Mouse (Mus musculus): ENCODE data around the gene Nabp2. TPM values are rescaled to one million over a fixed set of nuclear protein-coding genes. Genes with fewer than 3 reads are reported as not detected.

The Nabp2 gene
- total RNA-seq, 2 experiments from 2014 or later: 98.8 to 130 TPM

DNA sequence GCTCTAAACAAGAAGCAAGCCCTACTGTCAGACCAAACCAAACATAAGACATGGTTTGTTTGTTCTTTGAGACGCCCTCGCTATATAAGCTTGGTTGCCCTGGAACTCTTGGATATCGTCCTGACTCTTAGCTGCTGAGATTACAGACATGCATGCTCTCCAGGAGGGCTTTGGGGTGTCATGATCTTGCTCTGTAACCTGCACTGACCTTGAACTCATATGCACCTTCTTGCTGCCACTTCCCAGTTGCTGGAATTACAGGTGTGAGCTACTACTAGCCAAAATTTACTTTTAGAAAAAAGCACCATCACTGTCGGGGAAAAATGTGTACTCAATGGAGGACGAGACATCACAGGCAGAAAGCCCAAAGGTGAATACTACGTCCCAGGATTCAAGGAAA is 41.7 kb downstream of the Nabp2 start:
- no peak for ATAC-seq (replicated peaks; ENCODE audit: low FRiP score, low TSS enrichment, poor library complexity, severe bottlenecking)

- no peak for ATAC-seq (replicated peaks; ENCODE audit: low FRiP score, low TSS enrichment, poor library complexity, severe bottlenecking)
Measured at GRCm38 (mm10) chr10:128369218-128369543, 42.1 kb downstream of the Nabp2 start.

- ATAC-seq (replicated peaks; ENCODE audit: low FRiP score, low TSS enrichment, poor library complexity, severe bottlenecking): peak; percentile 85
Measured at GRCm38 (mm10) chr10:128368402-128369217, 42.7 kb downstream of the Nabp2 start, which contains the start of gene Coq10a. TSS of gene Coq10a (minus strand) at chr10:128368997.

DNA sequence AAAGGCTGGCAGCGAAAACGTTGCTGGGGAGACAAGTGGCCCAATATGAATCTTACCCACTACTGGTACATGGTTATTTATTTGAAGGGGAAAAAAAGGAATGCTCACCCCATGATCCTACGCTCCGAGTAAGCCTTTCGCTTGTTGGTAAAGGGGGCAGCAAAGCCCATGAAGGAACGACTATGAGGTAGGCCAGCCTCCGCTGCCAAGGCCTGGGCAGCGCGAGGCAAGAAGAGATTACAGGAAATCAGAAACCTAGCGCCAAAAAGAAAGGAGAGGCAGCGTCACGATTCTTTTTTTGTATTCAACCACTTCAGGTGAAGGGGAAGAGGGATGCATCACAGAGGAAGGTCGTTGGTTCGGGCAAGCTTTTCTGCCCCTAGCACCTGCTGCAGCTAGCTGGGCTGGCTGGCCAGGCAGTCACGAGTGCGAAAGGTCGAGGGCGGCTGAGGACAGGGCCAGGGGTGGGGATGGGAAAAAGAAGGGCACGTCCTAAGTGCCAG is 43.3 kb downstream of the Nabp2 start:
- peak; percentile 11; the same call in 1 of the 2 replicates for ATAC-seq (replicated peaks; ENCODE audit: low FRiP score, low TSS enrichment, poor library complexity, severe bottlenecking)

- ATAC-seq (replicated peaks; ENCODE audit: low FRiP score, low TSS enrichment, poor library complexity, severe bottlenecking): no peak
Measured at GRCm38 (mm10) chr10:128362568-128362967, 48.7 kb downstream of the Nabp2 start.

- no peak for ATAC-seq (replicated peaks; ENCODE audit: low FRiP score, low TSS enrichment, poor library complexity, severe bottlenecking)
Measured at GRCm38 (mm10) chr10:128361836-128362235, 49.5 kb downstream of the Nabp2 start.

GRCm38 (mm10) chr10:128359226-128359625 is 52.1 kb downstream of the Nabp2 start:
- no peak for ATAC-seq (replicated peaks; ENCODE audit: low FRiP score, low TSS enrichment, poor library complexity, severe bottlenecking)

DNA sequence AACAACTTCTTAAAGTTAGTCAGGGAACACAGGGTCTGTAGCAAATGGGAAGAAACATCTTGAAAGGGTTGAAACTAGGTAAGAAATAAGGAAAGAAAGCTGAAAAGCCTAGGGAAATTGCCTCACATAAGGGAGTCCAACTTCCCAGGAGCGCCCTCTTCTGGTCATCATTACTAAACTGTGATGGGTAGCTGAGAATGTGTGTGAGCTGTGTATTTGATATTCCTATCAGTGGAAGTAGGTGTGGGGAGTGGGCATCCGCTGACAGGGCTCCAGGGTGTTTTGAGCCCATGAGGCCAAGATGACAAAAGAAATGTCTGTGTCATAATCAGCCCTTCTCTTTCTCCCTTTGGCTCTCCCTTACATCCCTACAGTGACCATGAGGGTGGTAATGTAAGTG is 52.5 kb downstream of the Nabp2 start:
- peak; percentile 48 for ATAC-seq (replicated peaks; ENCODE audit: low FRiP score, low TSS enrichment, poor library complexity, severe bottlenecking)

Other genes starting within 250 kb of the Nabp2 start
- 25.2 and 31.5 TPM in 2 replicates for gene Rbms2, start 231.2 kb downstream of the Nabp2 start, total RNA-seq (2014; fragmentation: Nextera tagmentation)
- gene Rbms2, start 231.2 kb downstream of the Nabp2 start, total RNA-seq (2017): 9.1 and 10.9 TPM in 2 replicates
- 8.8 and 15.0 TPM in 2 replicates for gene Gls2, start 217.0 kb downstream of the Nabp2 start, total RNA-seq (2014; fragmentation: Nextera tagmentation)
- 9.1 and 16.7 TPM in 2 replicates for gene Gls2, start 217.0 kb downstream of the Nabp2 start, total RNA-seq (2017)
- gene Spryd4, start 199.7 kb downstream of the Nabp2 start, total RNA-seq (2014; fragmentation: Nextera tagmentation): 37.3 and 44.4 TPM in 2 replicates
- gene Spryd4, start 199.7 kb downstream of the Nabp2 start, total RNA-seq (2017): 31.2 and 39.7 TPM in 2 replicates
- gene Mip, start 185.7 kb downstream of the Nabp2 start, total RNA-seq (2014; fragmentation: Nextera tagmentation): 0.74 TPM in 1 of 2 replicates, not detected in the other
- gene Mip, start 185.7 kb downstream of the Nabp2 start, total RNA-seq (2017): 1.6 TPM in 1 of 2 replicates, not detected in the other
- 104 and 125 TPM in 2 replicates for gene Timeless, start 179.4 kb downstream of the Nabp2 start, total RNA-seq (2014; fragmentation: Nextera tagmentation)
- gene Timeless, start 179.4 kb downstream of the Nabp2 start, total RNA-seq (2017): 105 and 128 TPM in 2 replicates
- 1.3 and 1.7 TPM in 2 replicates for gene Apon, start 157.4 kb downstream of the Nabp2 start, total RNA-seq (2014; fragmentation: Nextera tagmentation)
- not detected in 2 replicates for gene Apon, start 157.4 kb downstream of the Nabp2 start, total RNA-seq (2017)
- not detected in 2 replicates for gene Apof, start 142.8 kb downstream of the Nabp2 start, total RNA-seq (2014; fragmentation: Nextera tagmentation)
- not detected in 2 replicates for gene Apof, start 142.8 kb downstream of the Nabp2 start, total RNA-seq (2017)
- gene Stat2, start 140.9 kb downstream of the Nabp2 start, total RNA-seq (2014; fragmentation: Nextera tagmentation): 24.3 and 35.7 TPM in 2 replicates
- gene Stat2, start 140.9 kb downstream of the Nabp2 start, total RNA-seq (2017): 8.1 and 9.0 TPM in 2 replicates
- gene Il23a, start 112.7 kb downstream of the Nabp2 start, total RNA-seq (2014; fragmentation: Nextera tagmentation): not detected in 2 replicates
- not detected in 2 replicates for gene Il23a, start 112.7 kb downstream of the Nabp2 start, total RNA-seq (2017)
- gene Pan2, start 108.2 kb downstream of the Nabp2 start, total RNA-seq (2014; fragmentation: Nextera tagmentation): 37.0 and 40.7 TPM in 2 replicates
- 14.2 and 18.0 TPM in 2 replicates for gene Pan2, start 108.2 kb downstream of the Nabp2 start, total RNA-seq (2017)
- 62.8 and 95.5 TPM in 2 replicates for gene Cnpy2, start 89.0 kb downstream of the Nabp2 start, total RNA-seq (2014; fragmentation: Nextera tagmentation)
- 86.0 and 87.5 TPM in 2 replicates for gene Cnpy2, start 89.0 kb downstream of the Nabp2 start, total RNA-seq (2017)
- 226 and 251 TPM in 2 replicates for gene Cs, start 73.8 kb downstream of the Nabp2 start, total RNA-seq (2014; fragmentation: Nextera tagmentation)
- gene Cs, start 73.8 kb downstream of the Nabp2 start, total RNA-seq (2017): 113 and 182 TPM in 2 replicates
- gene Coq10a, start 42.5 kb downstream of the Nabp2 start, total RNA-seq (2014; fragmentation: Nextera tagmentation): 12.9 and 16.8 TPM in 2 replicates
- gene Coq10a, start 42.5 kb downstream of the Nabp2 start, total RNA-seq (2017): 8.8 and 10.9 TPM in 2 replicates
- gene Ankrd52, start 34.4 kb downstream of the Nabp2 start, total RNA-seq (2014; fragmentation: Nextera tagmentation): 62.2 and 68.5 TPM in 2 replicates
- 8.3 and 11.7 TPM in 2 replicates for gene Ankrd52, start 34.4 kb downstream of the Nabp2 start, total RNA-seq (2017)
- not detected in 2 replicates for gene Slc39a5, start 10.3 kb downstream of the Nabp2 start, total RNA-seq (2014; fragmentation: Nextera tagmentation)
- not detected in 2 replicates for gene Slc39a5, start 10.3 kb downstream of the Nabp2 start, total RNA-seq (2017)
- gene Rnf41, start 165 bp upstream of the Nabp2 start, total RNA-seq (2014; fragmentation: Nextera tagmentation): 20.9 and 21.6 TPM in 2 replicates
- gene Rnf41, start 165 bp upstream of the Nabp2 start, total RNA-seq (2017): 8.8 and 12.9 TPM in 2 replicates
- gene Smarcc2, start 47.8 kb upstream of the Nabp2 start, total RNA-seq (2014; fragmentation: Nextera tagmentation): 98.5 and 119 TPM in 2 replicates
- gene Smarcc2, start 47.8 kb upstream of the Nabp2 start, total RNA-seq (2017): 62.9 and 73.3 TPM in 2 replicates
- gene Myl6, start 82.7 kb upstream of the Nabp2 start, total RNA-seq (2014; fragmentation: Nextera tagmentation): 655 and 828 TPM in 2 replicates
- gene Myl6, start 82.7 kb upstream of the Nabp2 start, total RNA-seq (2017): 663 and 819 TPM in 2 replicates
- gene Myl6b, start 87.2 kb upstream of the Nabp2 start, total RNA-seq (2014; fragmentation: Nextera tagmentation): 3.7 and 6.3 TPM in 2 replicates
- 0.56 TPM in 1 of 2 replicates, not detected in the other for gene Myl6b, start 87.2 kb upstream of the Nabp2 start, total RNA-seq (2017)
- gene Esyt1, start 114.4 kb upstream of the Nabp2 start, total RNA-seq (2014; fragmentation: Nextera tagmentation): 49.7 and 53.8 TPM in 2 replicates
- gene Esyt1, start 114.4 kb upstream of the Nabp2 start, total RNA-seq (2017): 59.2 and 66.2 TPM in 2 replicates
- 5.6 and 6.7 TPM in 2 replicates for gene Zc3h10, start 136.3 kb upstream of the Nabp2 start, total RNA-seq (2014; fragmentation: Nextera tagmentation)
- 8.3 and 10.2 TPM in 2 replicates for gene Zc3h10, start 136.3 kb upstream of the Nabp2 start, total RNA-seq (2017)
- 7,210 and 7,602 TPM in 2 replicates for gene Rpl41, start 137.8 kb upstream of the Nabp2 start, total RNA-seq (2014; fragmentation: Nextera tagmentation)
- gene Rpl41, start 137.8 kb upstream of the Nabp2 start, total RNA-seq (2017): 3,211 and 3,934 TPM in 2 replicates
- gene Pa2g4, start 154.5 kb upstream of the Nabp2 start, total RNA-seq (2014; fragmentation: Nextera tagmentation): 419 and 446 TPM in 2 replicates
- gene Pa2g4, start 154.5 kb upstream of the Nabp2 start, total RNA-seq (2017): 426 and 489 TPM in 2 replicates
- 1.9 and 3.2 TPM in 2 replicates for gene Erbb3, start 178.2 kb upstream of the Nabp2 start, total RNA-seq (2014; fragmentation: Nextera tagmentation)
- 0.09 and 1.2 TPM in 2 replicates for gene Erbb3, start 178.2 kb upstream of the Nabp2 start, total RNA-seq (2017)
- gene Rps26, start 215.3 kb upstream of the Nabp2 start, total RNA-seq (2014; fragmentation: Nextera tagmentation): 3,309 and 3,313 TPM in 2 replicates
- 1,110 and 1,543 TPM in 2 replicates for gene Rps26, start 215.3 kb upstream of the Nabp2 start, total RNA-seq (2017)
- 0.25 and 0.26 TPM in 2 replicates for gene Ikzf4, start 234.5 kb upstream of the Nabp2 start, total RNA-seq (2014; fragmentation: Nextera tagmentation)
- gene Ikzf4, start 234.5 kb upstream of the Nabp2 start, total RNA-seq (2017): 0.19 TPM in 1 of 2 replicates, not detected in the other

All from megakaryocyte-erythroid progenitor cell, adult 5-6 weeks (primary cell).